Mouse (Mus musculus): ENCODE results near the gene Capn8. TPM values are rescaled to one million over a fixed set of nuclear protein-coding genes. Genes with fewer than 3 reads are reported as not detected.
"Not testable (repeated sequence)": the region's sequence is repeated elsewhere in the genome, so short reads cannot be mapped to it uniquely, and the experiment has no call there.

The Capn8 gene
- total and polyA plus RNA-seq, 3 experiments = not detected

DNA sequence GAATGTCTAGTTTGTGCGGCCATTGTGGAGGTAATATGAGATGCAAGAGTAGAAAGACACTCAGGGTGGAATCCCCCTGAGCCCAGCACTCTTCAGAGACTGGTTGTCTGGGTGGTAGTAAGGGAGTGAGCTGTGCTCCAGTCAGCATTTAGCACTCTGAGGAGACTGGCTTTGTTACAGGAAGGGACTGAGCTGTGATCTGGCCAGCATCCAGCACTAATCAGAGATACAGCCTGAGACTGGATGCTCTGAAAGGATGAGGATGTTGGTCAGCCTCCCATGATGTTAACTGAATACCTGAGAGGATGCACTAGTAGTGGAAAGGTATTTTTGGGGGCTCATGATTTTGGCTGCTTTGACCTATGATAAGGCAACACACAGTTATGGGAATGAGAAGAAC is 61.4 kb downstream of the Capn8 start:
- Histone ChIP-seq H3K27me3 (ENCODE audit: insufficient read depth, low read length) (no peaks in the 10 kb centered on the region), H3K4me3 (ENCODE audit: low read depth, low read length) (no peak overlapping the region), H3K9me3 (replicated peaks) (peaks cover 82% of the 10 kb centered on the region), H3K4me1 (ENCODE audit: insufficient read depth, low read depth, low read length) (no peaks in the 10 kb centered on the region), H3K36me3 (replicated peaks) (no peaks in the 10 kb centered on the region)
- DNase-seq (ENCODE audit: low spot score) = no peak
- ATAC-seq (ENCODE audit: extremely low read depth, insufficient number of reproducible peaks, low FRiP score, poor library complexity, severe bottlenecking) = no peak
- TF ChIP-seq POLR2AphosphoS5 (IDR thresholded peaks at IDR 0.05; ENCODE audit: insufficient replicate concordance, low read depth, low read length) (no peak), CTCF (IDR thresholded peaks at IDR 0.05; ENCODE audit: low read depth, low read length) (no peak), GATA2 (IDR thresholded peaks at IDR 0.05; ENCODE audit: borderline replicate concordance, low read depth, low read length) (no peak), TAL1 (conservative IDR thresholded peaks at IDR 0.05; ENCODE audit: low read depth, low read length) (no peak)

DNA sequence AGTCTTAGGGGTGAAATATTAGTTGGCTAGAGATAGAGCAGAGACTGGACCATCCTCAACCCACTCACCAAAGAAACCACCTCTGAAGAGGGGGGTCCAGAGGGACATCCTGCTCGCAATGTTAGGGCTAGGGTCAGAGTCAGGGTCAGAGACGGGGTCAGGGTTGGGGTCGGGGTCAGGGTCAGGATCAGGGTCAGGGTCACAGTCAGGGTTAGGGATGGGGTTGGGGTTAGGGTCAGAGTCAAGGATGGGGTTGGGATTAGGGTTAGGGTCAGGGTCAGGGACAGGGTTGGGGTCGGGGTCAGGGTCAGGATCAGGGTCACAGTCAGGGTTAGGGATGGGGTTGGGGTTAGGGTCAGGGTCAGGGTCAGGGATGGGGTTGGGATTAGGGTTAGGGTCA is 64.4 kb downstream of the Capn8 start:
- H3K4me3 ChIP-seq (ENCODE audit: low read depth, low read length) = no peak overlapping the region
- TF ChIP-seq TAL1 (conservative IDR thresholded peaks at IDR 0.05; ENCODE audit: low read depth, low read length) (no peak), GATA2 (IDR thresholded peaks at IDR 0.05; ENCODE audit: borderline replicate concordance, low read depth, low read length) (no peak), POLR2AphosphoS5 (IDR thresholded peaks at IDR 0.05; ENCODE audit: insufficient replicate concordance, low read depth, low read length) (no peak), CTCF (IDR thresholded peaks at IDR 0.05; ENCODE audit: low read depth, low read length) (no peak), GATA1 (IDR thresholded peaks at IDR 0.05; ENCODE audit: borderline replicate concordance, low read length) (no peak)
- DNase-seq (ENCODE audit: low spot score) = no peak
- ATAC-seq (ENCODE audit: extremely low read depth, insufficient number of reproducible peaks, low FRiP score, poor library complexity, severe bottlenecking) = no peak
- H3K9me3 ChIP-seq (replicated peaks) = peaks cover 77% of the 10 kb centered on the region
- H3K36me3 ChIP-seq (replicated peaks) = no peaks in the 10 kb centered on the region
- H3K27me3 ChIP-seq (ENCODE audit: insufficient read depth, low read length) = no peaks in the 10 kb centered on the region
- H3K4me1 ChIP-seq (ENCODE audit: insufficient read depth, low read depth, low read length) = no peaks in the 10 kb centered on the region

DNA sequence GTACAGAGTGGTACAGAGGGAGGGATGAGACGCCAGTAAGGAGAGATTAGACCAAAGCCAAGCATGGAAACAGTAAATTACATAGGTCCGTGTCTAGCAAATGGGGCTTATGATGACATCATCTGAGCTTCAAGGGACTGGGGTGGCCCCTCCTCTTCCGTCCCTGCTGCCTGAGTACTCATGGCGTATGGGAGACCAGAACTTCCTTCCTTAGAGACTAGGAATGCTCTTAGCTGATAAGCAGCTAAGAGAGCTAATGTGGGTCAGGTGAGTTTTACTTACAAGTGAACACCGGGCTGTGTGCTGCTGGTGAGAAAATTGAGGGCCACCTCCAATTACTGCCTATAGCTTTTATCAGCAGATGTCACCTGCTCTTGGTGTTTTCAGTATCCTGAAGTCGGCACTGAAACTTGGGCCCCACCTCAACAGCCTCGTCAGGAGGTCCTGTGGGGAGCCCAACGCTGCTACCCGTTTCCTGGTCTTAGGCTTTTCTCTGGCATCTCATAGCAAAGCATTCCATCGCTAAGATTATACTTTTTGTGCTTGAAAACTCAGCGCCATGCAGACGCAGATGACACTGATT is 69.0 kb downstream of the Capn8 start:
- no peaks in the 10 kb centered on the region for H3K36me3 ChIP-seq (replicated peaks)
- DNase-seq (ENCODE audit: low spot score) = no peak
- no peaks in the 10 kb centered on the region for H3K4me1 ChIP-seq (ENCODE audit: insufficient read depth, low read depth, low read length)
- peaks cover 66% of the 10 kb centered on the region for H3K9me3 ChIP-seq (replicated peaks)
- ATAC-seq (ENCODE audit: extremely low read depth, insufficient number of reproducible peaks, low FRiP score, poor library complexity, severe bottlenecking) = no peak
- H3K4me3 ChIP-seq (ENCODE audit: low read depth, low read length) = no peak overlapping the region
- no peaks in the 10 kb centered on the region for H3K27me3 ChIP-seq (ENCODE audit: insufficient read depth, low read length)
- TF ChIP-seq POLR2AphosphoS5 (IDR thresholded peaks at IDR 0.05; ENCODE audit: insufficient replicate concordance, low read depth, low read length) = no peak
- TF ChIP-seq TAL1 (conservative IDR thresholded peaks at IDR 0.05; ENCODE audit: low read depth, low read length) = no peak
- no peak for TF ChIP-seq GATA2 (IDR thresholded peaks at IDR 0.05; ENCODE audit: borderline replicate concordance, low read depth, low read length)
- TF ChIP-seq CTCF (IDR thresholded peaks at IDR 0.05; ENCODE audit: low read depth, low read length) = no peak
- no peak for TF ChIP-seq GATA1 (IDR thresholded peaks at IDR 0.05; ENCODE audit: borderline replicate concordance, low read length)

DNA sequence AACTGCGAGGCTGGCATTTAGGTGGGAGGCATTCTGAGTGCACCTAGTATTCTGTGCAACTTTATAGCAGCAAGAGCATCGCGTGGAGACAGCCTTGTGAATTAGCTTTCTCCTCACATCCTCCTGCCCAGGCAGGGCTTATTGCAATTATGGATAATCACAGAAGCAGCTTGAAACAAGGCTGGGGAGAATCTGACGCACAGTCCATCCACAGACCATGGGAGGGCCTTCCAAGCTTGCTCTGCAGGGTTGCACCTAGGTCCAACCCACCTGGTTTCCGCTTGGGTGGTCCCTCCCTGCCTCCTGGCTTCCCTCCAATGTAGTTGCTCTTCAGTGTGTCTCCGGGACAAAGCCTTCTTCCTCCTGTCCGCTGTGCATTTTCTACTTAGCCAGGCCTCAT is 74.2 kb downstream of the Capn8 start:
- Histone ChIP-seq H3K27me3 (ENCODE audit: insufficient read depth, low read length) (no peaks in the 10 kb centered on the region), H3K4me3 (ENCODE audit: low read depth, low read length) (no peak overlapping the region), H3K9me3 (replicated peaks) (peaks cover 71% of the 10 kb centered on the region), H3K4me1 (ENCODE audit: insufficient read depth, low read depth, low read length) (no peaks in the 10 kb centered on the region), H3K36me3 (replicated peaks) (no peaks in the 10 kb centered on the region)
- no peak for TF ChIP-seq CTCF (IDR thresholded peaks at IDR 0.05; ENCODE audit: low read depth, low read length)
- ATAC-seq (ENCODE audit: extremely low read depth, insufficient number of reproducible peaks, low FRiP score, poor library complexity, severe bottlenecking) (no peak), DNase-seq (ENCODE audit: low spot score) (no peak)

DNA sequence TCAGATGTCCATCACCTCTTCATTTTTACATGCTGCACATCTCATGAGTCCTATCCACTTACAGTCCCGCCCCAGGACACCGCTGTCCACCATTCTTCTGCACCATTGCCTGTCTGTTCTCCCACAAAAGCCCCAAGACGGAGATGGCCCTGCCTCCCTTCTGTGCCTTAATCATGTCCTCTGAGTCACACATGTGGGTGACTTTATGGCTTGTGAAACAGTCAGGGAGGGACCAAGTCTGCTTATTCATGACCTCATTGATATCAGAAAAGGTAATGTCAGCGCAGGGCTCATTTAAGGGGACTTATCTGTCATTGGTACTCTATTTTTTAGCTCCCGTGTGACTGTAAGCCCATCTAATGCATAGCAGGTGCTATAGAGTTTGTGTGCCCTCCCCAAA is 74.6 kb downstream of the Capn8 start:
- H3K27me3 ChIP-seq (ENCODE audit: insufficient read depth, low read length) = no peaks in the 10 kb centered on the region
- no peak for DNase-seq (ENCODE audit: low spot score)
- ATAC-seq (ENCODE audit: extremely low read depth, insufficient number of reproducible peaks, low FRiP score, poor library complexity, severe bottlenecking) = no peak
- H3K4me1 ChIP-seq (ENCODE audit: insufficient read depth, low read depth, low read length) = no peaks in the 10 kb centered on the region
- no peak overlapping the region for H3K4me3 ChIP-seq (ENCODE audit: low read depth, low read length)
- TF ChIP-seq POLR2AphosphoS5 (IDR thresholded peaks at IDR 0.05; ENCODE audit: insufficient replicate concordance, low read depth, low read length) (no peak), GATA1 (IDR thresholded peaks at IDR 0.05; ENCODE audit: borderline replicate concordance, low read length) (no peak), GATA2 (IDR thresholded peaks at IDR 0.05; ENCODE audit: borderline replicate concordance, low read depth, low read length) (no peak), TAL1 (conservative IDR thresholded peaks at IDR 0.05; ENCODE audit: low read depth, low read length) (no peak), CTCF (IDR thresholded peaks at IDR 0.05; ENCODE audit: low read depth, low read length) (no peak)
- H3K36me3 ChIP-seq (replicated peaks) = no peaks in the 10 kb centered on the region
- H3K9me3 ChIP-seq (replicated peaks) = peaks cover 71% of the 10 kb centered on the region

DNA sequence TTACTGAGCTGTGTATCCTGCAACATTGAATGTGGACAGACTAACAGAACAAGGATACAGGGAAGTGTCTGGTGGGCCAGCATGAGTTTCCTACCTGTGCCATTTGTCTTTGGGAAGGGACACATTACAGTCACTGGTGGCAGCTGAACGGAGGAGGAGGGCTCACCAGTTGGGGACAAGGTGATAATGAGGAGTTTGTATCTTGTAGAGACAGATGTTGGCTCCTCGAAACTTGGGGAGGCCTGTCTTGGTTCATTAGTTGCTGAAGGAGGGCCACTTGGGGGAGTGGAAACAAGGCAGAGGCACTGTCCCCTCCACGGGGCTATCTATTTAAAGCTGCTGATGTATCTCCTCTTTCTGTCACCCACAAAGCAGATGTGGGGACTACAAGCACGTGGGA is 75.3 kb downstream of the Capn8 start:
- Histone ChIP-seq H3K36me3 (replicated peaks) (no peaks in the 10 kb centered on the region), H3K27me3 (ENCODE audit: insufficient read depth, low read length) (no peaks in the 10 kb centered on the region), H3K4me1 (ENCODE audit: insufficient read depth, low read depth, low read length) (no peaks in the 10 kb centered on the region), H3K9me3 (replicated peaks) (peaks cover 73% of the 10 kb centered on the region), H3K4me3 (ENCODE audit: low read depth, low read length) (no peak overlapping the region)
- ATAC-seq (ENCODE audit: extremely low read depth, insufficient number of reproducible peaks, low FRiP score, poor library complexity, severe bottlenecking) (no peak), DNase-seq (ENCODE audit: low spot score) (no peak)
- TF ChIP-seq POLR2AphosphoS5 (IDR thresholded peaks at IDR 0.05; ENCODE audit: insufficient replicate concordance, low read depth, low read length) = no peak
- TF ChIP-seq CTCF (IDR thresholded peaks at IDR 0.05; ENCODE audit: low read depth, low read length) = no peak
- TF ChIP-seq GATA1 (IDR thresholded peaks at IDR 0.05; ENCODE audit: borderline replicate concordance, low read length) = no peak

DNA sequence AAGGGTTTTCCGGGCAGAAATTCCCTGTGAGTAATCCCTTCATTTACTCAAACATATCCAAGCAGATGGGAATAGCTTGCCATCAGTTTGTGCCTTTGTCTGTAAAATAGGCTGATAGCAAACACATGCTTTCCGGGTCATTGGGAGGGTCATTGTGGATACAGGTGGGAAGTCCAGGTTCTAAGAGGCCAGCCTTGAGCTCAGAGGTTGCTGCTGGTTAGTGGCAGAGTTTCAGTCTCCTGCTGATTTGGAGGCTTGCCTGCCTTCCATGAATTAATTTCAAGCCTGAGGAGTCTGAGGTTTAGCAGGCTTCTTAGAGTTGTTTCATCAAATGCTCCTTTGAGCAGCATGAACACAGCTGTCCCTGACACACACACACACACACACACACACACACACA is 78.0 kb downstream of the Capn8 start:
- Histone ChIP-seq H3K9me3 (replicated peaks) (peaks cover 65% of the 10 kb centered on the region), H3K27me3 (ENCODE audit: insufficient read depth, low read length) (no peaks in the 10 kb centered on the region), H3K4me1 (ENCODE audit: insufficient read depth, low read depth, low read length) (no peaks in the 10 kb centered on the region), H3K36me3 (replicated peaks) (no peaks in the 10 kb centered on the region), H3K4me3 (ENCODE audit: low read depth, low read length) (no peak overlapping the region)
- no peak for TF ChIP-seq GATA1 (IDR thresholded peaks at IDR 0.05; ENCODE audit: borderline replicate concordance, low read length)
- no peak for TF ChIP-seq TAL1 (conservative IDR thresholded peaks at IDR 0.05; ENCODE audit: low read depth, low read length)
- TF ChIP-seq POLR2AphosphoS5 (IDR thresholded peaks at IDR 0.05; ENCODE audit: insufficient replicate concordance, low read depth, low read length) = no peak
- TF ChIP-seq GATA2 (IDR thresholded peaks at IDR 0.05; ENCODE audit: borderline replicate concordance, low read depth, low read length) = no peak
- TF ChIP-seq CTCF (IDR thresholded peaks at IDR 0.05; ENCODE audit: low read depth, low read length) = no peak
- ATAC-seq (ENCODE audit: extremely low read depth, insufficient number of reproducible peaks, low FRiP score, poor library complexity, severe bottlenecking) (no peak), DNase-seq (ENCODE audit: low spot score) (no peak)

DNA sequence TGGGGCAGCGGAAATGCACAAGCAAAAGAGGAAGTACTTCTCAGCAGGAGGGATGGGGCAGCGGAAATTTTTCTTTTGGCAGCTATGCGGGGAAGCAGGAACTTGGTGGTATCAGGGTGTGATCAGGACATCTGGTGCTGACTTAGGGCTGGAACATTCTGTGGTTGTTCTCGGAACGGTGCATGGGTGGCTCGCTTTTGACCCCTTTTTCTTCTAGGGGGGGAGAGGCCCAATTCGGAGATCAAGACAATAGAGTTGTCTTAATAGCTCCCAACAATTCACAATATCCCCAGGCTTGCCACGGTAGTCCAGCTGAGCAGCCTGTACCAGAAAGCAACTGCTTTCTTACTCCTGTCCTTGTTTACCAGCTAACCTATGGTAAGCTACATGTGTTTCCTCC is 79.6 kb downstream of the Capn8 start:
- not testable (repeated sequence) for H3K36me3 ChIP-seq (replicated peaks); H3K4me1 ChIP-seq (ENCODE audit: insufficient read depth, low read depth, low read length); H3K4me3 ChIP-seq (ENCODE audit: low read depth, low read length); H3K27me3 ChIP-seq (ENCODE audit: insufficient read depth, low read length); ATAC-seq (ENCODE audit: extremely low read depth, insufficient number of reproducible peaks, low FRiP score, poor library complexity, severe bottlenecking); DNase-seq (ENCODE audit: low spot score)
- H3K9me3 ChIP-seq (replicated peaks) = peaks cover 66% of the 10 kb centered on the region
